Mouse (Mus musculus): ENCODE results near the gene Gtsf1l.

The Gtsf1l gene

GRCm38 (mm10) chr2:163039940-163040339 lies 47.7 kb downstream of the Gtsf1l start:
- no peak for DNase-seq
